Mouse (Mus musculus) ovary, postnatal 36 days (tissue): ENCODE measurements at regions not wholly inside any gene's neighbourhood (a gene's known extent, or its start where the extent isn't known, plus 50 kb on each side); places are given as distances from the start of the nearest gene placed in this dataset.

ENCODE experiments used
- DNase-seq: peaks from one replicate; pipeline ENCODE4 v3.0.0; 2022; ENCODE audit warnings: low spot score, mixed read lengths

DNA sequence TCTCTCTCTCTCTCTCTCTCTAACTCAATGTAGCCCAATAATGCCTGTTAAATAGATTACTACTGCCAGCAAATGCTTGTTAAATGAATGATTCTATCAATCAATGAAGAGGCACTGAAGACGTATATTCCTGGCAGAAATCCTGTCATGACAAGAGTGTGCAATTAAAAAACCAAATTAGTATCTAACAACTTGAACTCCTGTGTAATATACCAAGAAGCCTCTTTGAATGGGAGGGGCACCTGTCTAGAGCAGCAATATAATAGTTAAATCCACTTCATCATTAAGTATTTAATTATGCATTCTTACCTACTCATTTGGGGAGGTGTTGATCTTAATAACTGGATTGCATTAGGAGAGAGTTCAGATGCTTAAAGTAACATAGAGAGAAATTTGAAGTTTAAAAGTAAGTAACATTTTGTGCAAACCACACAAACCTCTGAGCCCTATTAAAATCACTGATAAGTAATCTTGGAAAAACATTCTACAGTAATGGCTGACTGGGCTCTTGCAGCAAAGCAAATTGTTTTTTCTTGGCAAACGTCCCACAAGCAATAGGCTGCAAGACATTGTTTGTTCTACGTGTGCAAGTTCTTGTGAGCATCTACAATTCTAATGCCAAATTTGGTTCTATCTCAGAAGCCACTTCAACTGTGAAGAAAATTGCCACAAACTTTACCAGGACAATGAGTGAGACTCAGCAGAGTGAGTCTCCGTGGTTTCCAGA, 719.7 kb upstream of the Cited2 start:
- no peak for DNase-seq

DNA sequence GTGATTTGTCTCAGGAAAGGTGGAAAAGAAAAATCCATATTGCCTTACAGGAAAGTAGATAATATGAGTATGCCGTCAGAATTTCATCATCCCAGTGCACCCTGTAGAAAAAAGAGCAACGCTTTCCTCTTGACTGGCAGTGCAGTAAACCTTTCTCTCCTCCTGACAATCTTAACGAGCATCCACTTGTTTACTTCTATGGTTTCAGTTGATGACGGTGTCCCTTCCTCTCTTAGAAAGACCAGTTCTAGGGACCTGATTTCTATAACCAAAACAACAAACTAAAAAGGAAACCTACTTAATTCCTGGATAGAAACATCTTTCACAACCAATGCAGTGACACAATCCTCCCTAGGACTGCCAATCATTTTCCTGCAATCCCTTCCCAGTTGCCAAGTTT, 714.3 kb upstream of the Cited2 start:
- no peak for DNase-seq

- DNase-seq: no peak
Observed at GRCm38 (mm10) chr10:17010047-17010446, 713.0 kb upstream of the Cited2 start.

DNA sequence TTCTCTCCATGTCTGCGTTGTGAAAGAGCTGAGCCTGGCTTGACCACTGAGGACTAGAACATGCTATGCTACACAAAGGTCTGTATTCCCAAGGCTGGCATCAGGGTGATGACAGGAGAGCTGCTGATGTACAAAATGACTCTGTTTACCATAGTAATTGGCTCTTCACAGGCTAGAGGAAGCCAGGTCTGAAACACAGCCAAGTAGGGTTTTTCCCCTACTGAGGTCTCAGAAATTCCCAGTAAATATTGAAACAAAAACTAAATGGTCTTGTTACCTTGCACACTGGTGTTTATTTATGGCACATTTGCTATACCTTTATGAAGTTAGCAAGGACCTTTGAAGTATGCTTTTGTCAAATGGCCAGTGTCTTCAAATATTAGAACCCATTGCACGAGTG, 711.1 kb upstream of the Cited2 start:
- no peak for DNase-seq

GRCm38 (mm10) chr10:17012541-17012975, 710.5 kb upstream of the Cited2 start:
- DNase-seq: peak; percentile 18

DNA sequence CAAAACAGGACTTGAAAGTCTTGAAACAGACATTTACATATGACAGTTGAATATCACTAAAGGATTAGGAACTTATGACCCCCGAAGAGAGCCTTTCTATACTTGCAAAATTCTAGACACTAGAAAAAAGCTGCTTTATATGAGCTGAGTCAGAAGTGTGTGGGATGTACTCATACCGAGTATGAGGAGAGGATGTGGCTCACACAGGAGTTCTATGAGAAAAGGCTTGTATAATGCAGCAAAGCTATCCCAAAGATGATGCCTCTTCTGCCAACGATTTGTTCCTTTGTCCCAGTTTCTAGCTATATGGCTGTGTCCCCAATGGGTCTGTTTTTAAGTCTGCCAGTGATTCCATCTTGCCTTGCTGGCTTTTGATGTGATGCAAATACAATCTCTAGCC, 708.2 kb upstream of the Cited2 start:
- DNase-seq: no peak

DNA sequence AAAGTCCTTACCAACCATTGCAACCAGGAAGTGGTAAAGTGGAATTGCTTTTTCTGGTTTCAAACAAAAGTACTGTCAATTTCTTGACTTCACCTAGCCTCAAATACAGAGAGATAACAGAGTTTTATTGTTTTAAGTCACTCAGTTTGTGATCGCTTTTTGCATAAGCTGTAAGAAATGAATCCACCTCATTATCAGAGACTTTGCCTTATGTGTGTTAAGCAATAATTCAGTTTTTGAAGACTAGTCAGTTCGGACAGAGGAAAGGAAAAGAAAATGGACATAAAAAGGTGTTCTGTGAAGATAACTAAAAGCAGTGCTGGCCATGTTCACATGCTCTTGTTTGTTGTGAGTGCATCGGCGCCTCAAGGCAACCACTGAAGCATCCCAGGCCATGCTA, 706.2 kb upstream of the Cited2 start:
- no peak for DNase-seq

- no peak for DNase-seq
Observed at GRCm38 (mm10) chr10:17022216-17023158, 700.5 kb upstream of the Cited2 start.

DNA sequence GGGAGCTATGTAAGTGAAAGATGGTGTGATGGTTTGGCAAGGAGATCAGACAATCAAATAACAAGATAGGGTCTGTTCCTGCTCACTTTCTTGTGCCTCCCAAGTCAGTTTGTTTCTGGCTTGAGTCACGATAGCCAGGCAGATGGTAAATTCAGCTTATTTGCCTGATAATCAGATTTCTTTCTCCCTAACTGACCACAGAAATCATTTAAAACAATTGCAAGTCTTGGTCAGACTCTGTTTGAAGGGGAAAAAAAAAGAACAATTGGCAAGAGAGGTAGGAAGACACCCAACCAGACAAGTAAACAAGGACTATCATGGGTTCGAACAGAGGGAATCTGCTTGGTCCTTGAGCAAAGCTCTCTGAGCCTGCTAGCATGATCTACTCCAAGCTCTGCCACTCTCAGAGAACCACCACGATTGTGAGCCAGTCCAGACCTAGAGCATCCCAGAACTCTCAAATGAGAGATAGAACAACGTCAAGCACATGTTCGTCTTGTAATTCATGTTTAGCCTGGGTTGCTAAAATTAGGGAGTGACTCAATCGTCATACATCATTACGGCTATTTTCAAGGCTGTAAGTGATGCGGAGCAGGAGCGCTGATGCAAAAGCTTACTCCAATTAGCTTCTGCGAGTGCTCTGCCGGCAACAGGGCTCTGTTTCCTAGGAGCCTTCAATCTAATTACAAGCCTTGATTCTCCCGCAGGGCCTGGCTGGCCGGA, 699.3 kb upstream of the Cited2 start:
- DNase-seq: no peak

GRCm38 (mm10) chr10:17024294-17024665, 698.7 kb upstream of the Cited2 start:
- no peak for DNase-seq

- no peak for DNase-seq
Observed at GRCm38 (mm10) chr10:17034892-17035775, 687.9 kb upstream of the Cited2 start.

- DNase-seq: no peak
Observed at GRCm38 (mm10) chr10:17038259-17039043, 684.6 kb upstream of the Cited2 start.

- no peak for DNase-seq
Observed at GRCm38 (mm10) chr10:17042090-17042489, 680.9 kb upstream of the Cited2 start.

GRCm38 (mm10) chr10:17042973-17043372, 680.0 kb upstream of the Cited2 start:
- no peak for DNase-seq

DNA sequence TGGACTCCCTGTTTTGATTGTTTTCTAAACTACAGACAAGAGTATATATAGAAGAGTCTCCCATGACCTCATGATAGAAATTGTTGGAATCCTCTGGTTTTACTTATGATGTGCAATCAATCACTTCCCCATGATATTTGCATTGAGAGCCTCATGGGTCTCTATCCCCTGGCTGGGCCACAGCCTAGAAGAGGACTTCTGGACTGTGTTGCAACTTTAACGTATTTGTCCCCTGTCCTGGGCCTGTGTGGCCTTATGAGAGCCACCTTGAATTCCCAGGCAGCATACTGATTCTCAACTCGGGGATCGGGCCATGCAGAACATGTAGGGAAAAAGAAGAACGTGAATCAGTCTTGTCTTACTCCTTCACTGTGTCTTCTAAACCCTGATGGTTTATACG, 676.3 kb upstream of the Cited2 start:
- no peak for DNase-seq

DNA sequence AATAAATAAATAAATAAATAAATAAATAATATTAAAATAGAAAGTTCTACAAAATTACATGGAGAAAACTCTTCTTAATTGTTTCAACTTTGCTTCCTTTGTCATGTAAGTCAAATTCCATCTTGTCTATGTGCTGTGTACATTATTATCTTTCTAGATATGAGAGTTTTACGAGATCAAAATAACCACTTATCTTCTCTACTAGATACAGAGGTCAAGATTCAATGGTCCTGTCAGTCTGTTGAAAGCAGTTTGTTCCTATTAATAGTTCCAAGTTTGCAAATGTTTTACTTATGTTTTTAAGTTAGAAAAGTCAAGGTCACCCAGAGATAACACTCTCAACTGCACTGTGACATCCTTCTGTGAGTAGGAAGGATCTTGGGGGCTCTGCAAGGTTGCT, 650.1 kb upstream of the Cited2 start:
- no peak for DNase-seq

GRCm38 (mm10) chr10:17074013-17074401, 649.0 kb upstream of the Cited2 start:
- DNase-seq: no peak

GRCm38 (mm10) chr10:17074402-17075027, 648.5 kb upstream of the Cited2 start:
- no peak for DNase-seq

GRCm38 (mm10) chr10:17075147-17075546, 647.9 kb upstream of the Cited2 start:
- DNase-seq: no peak

- no peak for DNase-seq
Observed at GRCm38 (mm10) chr10:17075576-17075975, 647.4 kb upstream of the Cited2 start.
